Mouse (Mus musculus) urinary bladder, postnatal 4 days (tissue): ENCODE data around the gene Trpm8.
A peak's percentile ranks its signal among the peaks of the same experiment; 100 is the strongest.

Experiments
- DNase-seq, 2 experiments: peaks; one replicate each; pipeline ENCODE4 v3.0.0; 2021 to 2022; ENCODE audit warnings: low spot score in 2 of 2

The Trpm8 gene

GRCm38 (mm10) chr1:88247660-88248059 lies 29.8 kb upstream of the Trpm8 start:
- DNase-seq, result no peak

- peak in 1 of 2 experiments; percentile 87 for DNase-seq
These were observed 28.8 kb upstream of the Trpm8 start for GRCm38 (mm10) chr1:88248658-88249057.

DNA sequence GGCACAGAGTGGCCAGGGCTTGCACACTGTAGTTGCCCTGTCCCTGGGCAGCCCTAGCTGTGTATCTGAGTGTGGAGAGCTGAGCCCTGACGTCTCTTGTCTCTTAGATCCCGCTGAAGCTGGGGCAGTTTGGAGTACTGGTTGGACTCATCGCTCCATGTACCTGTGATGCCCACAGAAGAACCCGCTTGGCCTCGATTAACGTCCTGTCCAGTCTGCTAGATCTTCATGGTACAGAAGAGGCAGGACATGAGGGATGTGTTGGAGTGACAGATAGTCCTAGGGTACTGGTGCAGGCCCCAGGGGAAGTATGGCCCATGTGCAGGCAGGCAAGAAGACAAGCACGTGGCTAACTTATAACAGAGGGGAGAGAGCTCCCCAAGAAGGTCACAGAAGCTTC lies 27.9 kb upstream of the Trpm8 start:
- no peak for DNase-seq

GRCm38 (mm10) chr1:88250023-88250422 lies 27.4 kb upstream of the Trpm8 start:
- no peak for DNase-seq

- no peak for DNase-seq
These were observed 24.4 kb upstream of the Trpm8 start for GRCm38 (mm10) chr1:88253106-88253505.

GRCm38 (mm10) chr1:88253540-88253939 lies 23.9 kb upstream of the Trpm8 start:
- no peak for DNase-seq

DNA sequence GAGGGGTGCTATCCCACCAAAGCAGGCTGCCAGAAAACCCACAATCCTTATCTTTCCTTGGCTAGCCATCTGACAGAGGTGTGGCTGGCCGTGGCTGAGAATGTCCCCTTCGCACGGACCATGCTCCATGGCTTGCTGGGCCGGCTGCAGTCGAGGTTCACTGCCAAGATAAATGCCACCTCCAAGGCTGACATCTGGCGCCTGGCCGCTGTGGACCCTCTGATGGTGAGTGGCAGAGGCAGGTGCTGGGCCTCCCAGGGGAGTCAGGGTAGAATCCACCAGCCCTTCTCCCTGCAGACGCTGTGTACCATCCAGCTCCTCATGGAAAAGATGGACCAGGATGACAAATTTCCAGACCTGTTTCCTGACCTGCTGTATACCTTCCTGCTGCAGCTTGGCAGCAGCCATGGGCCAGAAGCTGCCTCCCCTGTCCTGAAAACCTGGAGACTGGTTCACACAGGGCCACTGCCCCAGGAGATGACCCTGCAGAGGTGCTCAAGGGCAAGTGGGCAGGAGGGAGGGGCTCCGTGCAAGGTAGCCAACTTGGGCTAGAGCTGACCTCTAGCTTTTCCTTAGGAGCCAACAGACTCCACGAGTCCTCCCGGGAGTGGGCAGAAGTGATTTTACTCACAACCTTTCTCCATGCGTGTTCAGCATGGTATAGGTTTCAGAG lies 22.5 kb upstream of the Trpm8 start:
- peak; percentile 61 to 87 for DNase-seq

GRCm38 (mm10) chr1:88255466-88255857 lies 22.0 kb upstream of the Trpm8 start:
- DNase-seq, result peak in 1 of 2 experiments; percentile 84

DNA sequence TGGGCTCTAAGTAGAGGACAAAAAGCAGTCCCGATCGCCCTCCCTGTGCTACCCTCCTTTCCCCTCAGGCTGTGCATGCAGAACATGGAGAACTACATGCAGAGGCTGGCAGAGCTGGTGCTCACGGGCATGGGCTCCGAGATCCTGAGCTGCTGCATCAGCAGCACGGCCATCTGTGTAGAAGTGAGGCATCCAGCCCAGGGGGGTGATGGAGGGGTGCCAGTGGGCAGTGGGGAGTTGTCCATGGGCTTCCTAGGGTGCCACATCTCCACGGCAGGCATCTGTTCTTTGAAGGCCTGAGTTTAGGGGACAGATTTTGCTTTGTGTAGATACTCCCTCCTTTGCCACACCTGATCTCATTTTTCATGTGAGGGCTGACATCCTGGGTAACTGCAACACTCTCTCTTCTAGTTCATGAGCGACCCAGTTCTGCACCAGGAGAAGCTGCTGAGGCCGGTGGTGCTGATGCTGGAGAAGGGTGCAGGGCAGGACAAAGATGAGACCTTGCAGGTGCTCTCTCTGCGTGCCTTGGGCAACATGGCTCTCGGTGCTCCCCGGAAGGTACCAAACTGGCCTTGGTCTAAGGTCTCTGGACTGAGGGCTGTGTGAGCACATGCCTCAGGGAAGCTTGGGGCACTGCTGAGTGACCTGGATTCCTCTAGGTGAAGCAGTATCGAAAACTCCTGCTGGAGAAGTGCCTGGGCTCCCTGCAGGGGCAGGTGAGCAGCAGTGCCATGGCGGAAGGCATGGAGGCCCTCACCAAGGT lies 21.3 kb upstream of the Trpm8 start:
- peak; percentile 60 to 85 for DNase-seq

DNA sequence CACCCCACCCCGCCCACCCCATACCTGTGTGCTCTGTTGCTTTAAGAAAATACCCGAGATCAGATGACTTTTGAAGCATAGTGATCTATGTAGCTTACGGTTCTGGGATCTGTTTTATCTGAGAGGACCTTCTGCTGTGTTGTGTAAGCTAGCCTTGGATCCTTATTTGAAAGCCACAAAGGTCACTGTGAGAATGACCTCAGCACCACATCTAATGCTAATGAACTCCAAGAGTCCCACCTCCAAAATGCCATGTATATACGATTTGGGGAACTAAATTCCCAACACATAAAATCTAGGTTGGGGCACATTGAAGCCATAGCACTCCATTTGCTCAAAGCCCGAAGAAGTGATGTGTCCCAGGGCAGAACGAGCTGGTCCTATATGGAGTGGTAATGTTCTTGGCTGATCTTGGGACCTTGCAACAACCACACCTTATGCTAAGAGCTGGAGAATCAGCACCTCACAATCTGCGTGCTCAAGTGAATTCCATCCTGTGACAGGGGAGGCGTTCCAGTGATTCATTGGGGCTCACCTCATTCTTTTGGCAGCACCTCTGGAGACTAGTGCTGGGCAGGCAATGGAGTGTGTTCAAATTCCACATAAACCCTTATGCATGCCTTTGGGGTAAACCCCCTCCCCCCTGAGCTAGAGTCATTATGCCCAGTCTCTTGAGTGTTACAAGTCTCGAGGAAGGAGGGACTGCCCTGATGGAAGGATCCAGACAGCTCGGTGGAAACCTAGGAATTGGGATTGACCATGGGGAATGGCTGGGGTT lies 20.4 kb upstream of the Trpm8 start:
- DNase-seq, result peak in 1 of 2 experiments; percentile 79

GRCm38 (mm10) chr1:88257681-88258080 lies 19.8 kb upstream of the Trpm8 start:
- no peak for DNase-seq

DNA sequence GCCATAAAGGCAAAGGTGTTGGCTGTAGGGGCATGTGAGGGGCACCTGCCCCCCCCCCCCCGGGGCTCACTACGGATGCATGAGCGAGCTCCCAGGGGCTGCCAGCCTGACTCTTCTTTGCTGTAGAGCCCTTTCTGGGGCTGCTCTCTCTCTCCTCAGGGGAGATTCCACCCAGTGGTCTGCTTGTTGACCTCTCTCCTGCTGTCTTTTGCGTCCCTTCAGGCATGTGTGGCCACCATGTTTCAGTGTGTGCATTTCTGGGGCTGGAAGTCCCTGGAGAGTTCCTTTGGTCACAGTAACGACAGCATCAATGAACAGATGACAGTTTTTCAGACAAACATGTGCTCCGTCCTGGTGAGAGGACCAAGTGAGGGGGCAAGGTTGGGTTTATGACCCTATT lies 19.1 kb upstream of the Trpm8 start:
- DNase-seq, result no peak

- DNase-seq, result peak; percentile 76 to 85
These were observed 18.4 kb upstream of the Trpm8 start for GRCm38 (mm10) chr1:88258881-88259642.

GRCm38 (mm10) chr1:88259643-88260024 lies 17.8 kb upstream of the Trpm8 start:
- DNase-seq, result peak in 1 of 2 experiments; percentile 82

DNA sequence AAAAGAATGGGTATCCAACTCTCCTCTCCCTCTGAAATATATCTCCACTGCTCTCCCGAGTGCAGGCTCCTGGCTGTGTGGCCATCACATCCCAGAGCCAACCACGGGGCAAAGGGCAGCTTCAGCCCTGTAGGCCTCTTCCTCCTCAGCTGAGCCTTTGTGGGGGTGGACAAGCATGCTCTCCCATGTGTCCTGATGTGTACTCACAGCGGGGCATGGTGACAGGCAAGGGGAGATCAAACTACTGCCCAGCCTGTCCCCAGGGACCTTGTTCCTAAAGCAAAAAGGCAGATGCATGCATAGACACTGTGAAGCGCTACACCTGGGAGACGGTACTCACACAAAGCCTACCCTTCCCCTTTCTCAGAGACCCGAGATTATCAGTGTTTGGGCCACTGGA lies 17.3 kb upstream of the Trpm8 start:
- DNase-seq, result peak in 1 of 2 experiments; percentile 89

DNA sequence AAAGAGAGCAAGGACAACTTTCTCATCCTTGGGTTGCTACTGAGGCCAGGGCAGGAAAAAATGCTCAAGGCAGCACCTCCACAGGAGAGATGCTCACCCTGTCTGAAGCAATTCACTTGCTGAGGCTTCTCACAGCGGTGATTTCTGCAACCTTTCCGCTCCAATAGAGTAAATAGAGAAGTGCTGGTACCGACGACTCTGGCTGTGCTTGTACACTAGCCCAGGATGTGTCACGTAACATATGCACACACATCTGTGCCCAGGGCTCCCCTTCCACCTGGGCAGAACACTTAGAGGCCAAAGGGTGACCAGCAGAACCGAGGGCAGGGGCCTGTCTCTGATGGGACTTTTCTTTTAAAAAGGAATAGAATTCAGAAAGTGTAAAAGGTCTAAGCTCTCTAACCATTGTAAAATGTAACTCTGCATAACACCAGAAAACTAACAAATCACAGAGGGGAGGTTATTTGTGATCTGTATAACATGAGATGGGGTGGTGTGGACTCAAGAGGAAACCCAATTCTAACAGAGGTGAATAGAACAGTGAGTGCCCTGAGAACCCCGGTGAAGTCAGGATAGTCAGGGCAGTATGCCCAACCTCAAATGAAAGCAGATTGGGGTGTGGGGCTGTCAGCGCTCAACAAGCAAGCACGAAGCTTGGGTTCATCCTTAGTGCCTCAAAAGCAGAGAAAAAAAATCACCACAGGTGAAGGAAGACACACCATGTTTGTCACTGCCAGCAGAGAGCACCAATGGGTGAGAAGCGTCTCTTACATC lies 16.7 kb upstream of the Trpm8 start:
- no peak for DNase-seq

GRCm38 (mm10) chr1:88261706-88262105 lies 15.8 kb upstream of the Trpm8 start:
- DNase-seq, result no peak

DNA sequence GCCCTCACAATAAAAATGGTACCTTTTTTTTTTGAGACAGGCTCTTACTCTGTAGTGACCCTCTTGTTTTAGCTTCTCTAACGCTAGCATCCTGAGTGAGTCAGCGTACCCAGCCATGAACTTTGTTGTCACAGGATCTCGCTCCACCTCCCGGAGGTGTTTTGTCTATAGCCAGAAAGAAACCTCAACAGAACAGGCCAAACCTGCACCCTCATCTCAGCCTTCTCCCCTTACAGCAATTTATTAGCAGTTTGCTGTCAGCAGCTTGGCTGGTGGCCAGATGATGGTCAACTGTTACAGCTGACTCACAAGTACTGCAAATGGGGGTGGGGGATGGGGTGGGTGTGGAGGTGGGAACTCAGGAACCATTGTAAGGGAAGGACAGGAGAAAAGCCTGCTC lies 15.2 kb upstream of the Trpm8 start:
- DNase-seq, result peak; percentile 89 to 98

DNA sequence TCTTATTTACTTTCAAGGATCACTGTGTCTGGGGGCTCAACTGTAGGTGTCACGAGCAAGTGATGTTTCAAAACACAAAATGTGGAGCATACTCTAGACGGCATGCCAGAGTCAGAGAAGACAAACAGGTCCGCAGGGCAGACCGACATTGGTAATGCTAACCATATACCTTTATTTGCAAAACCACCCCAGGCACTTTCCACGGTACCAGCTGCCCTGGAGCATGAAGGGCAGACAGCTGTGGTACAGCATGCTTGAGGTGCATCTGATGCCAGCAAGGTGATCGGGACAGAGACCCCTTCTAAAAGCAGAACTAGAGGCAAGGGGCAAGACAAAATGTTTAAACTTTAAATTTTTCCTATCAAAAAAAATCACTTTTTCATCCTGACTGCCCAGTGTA lies 14.5 kb upstream of the Trpm8 start:
- DNase-seq, result peak in 1 of 2 experiments; percentile 80

DNA sequence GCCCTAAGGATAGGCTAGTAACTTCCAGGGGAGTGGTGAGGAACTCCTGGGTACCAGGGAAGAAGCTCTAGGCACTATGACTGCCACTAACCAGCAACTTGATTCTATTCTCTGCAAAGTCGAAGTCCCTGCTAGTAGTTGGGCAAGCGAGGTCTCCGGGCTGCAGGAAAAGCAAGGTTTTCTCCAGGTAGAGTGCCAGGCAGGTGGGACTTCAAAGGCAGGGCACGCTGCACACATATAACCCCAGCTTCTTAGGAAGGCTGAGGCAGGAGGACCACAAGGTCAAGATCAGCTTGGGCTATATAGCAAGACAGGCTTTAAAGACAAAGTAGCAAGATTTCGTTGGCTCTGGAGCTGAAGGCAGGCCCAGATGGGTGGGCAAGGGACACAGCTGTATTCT lies 13.7 kb upstream of the Trpm8 start:
- no peak for DNase-seq
